Mouse (Mus musculus) MEL (cell line): ENCODE results near the gene Nudt3. TPM values are rescaled to one million over a fixed set of nuclear protein-coding genes. Genes with fewer than 3 reads are reported as not detected.

Experiments
- DNase-seq: peaks from one replicate; pipeline ENCODE4 v3.0.0; 2011; ENCODE audit warnings: low read depth, low spot score
- H3K27ac ChIP-seq: 2 replicates; pipeline ENCODE4 v1.5.1; 2012; ENCODE audit warnings: low read depth, mild to moderate bottlenecking, control low read depth, low read length, moderate library complexity; ENCODE audit not compliant: control insufficient read depth
- H3K27me3 ChIP-seq, 2 experiments: fragments of 150-350 bp in 1 of 2; sonication (generic) in 1 of 2; 2 replicates each; pipeline ENCODE4 v1.6.1; 2012; ENCODE audit warnings: low read length in 2 of 2, mild to moderate bottlenecking in 2 of 2, improper control_type of control experiment in 1 of 2, moderate library complexity in 1 of 2; ENCODE audit not compliant: insufficient read depth in 2 of 2, control insufficient read depth in 1 of 2
- H3K36me3 ChIP-seq, 2 experiments: 2 replicates each; pipeline ENCODE4 v1.6.1; 2012 to 2014; ENCODE audit warnings: low read length in 2 of 2, improper control_type of control experiment in 1 of 2, inconsistent platforms in 1 of 2, mild to moderate bottlenecking in 1 of 2; ENCODE audit not compliant: insufficient read depth in 2 of 2, control insufficient read depth in 1 of 2
- H3K4me1 ChIP-seq, 2 experiments: fragments of 150-350 bp in 1 of 2; sonication (generic) in 1 of 2; 2 replicates each; pipeline ENCODE4 v1.6.1; 2012; ENCODE audit warnings: low read length in 2 of 2, improper control_type of control experiment in 1 of 2, mild to moderate bottlenecking in 1 of 2; ENCODE audit not compliant: insufficient read depth in 2 of 2, control insufficient read depth in 1 of 2
- H3K4me3 ChIP-seq, 2 experiments: fragments of 150-350 bp in 1 of 2; sonication (generic) in 1 of 2; 2 replicates each; pipeline ENCODE4 v1.5.1; 2012; ENCODE audit warnings: low read depth in 2 of 2, low read length in 2 of 2, mild to moderate bottlenecking in 2 of 2, moderate library complexity in 2 of 2, control low read depth in 1 of 2, improper control_type of control experiment in 1 of 2; ENCODE audit not compliant: control insufficient read depth in 1 of 2, insufficient read depth in 1 of 2
- H3K79me2 ChIP-seq: 2 replicates; pipeline ENCODE4 v1.6.1; 2012; ENCODE audit warnings: mild to moderate bottlenecking, low read length, moderate library complexity; ENCODE audit not compliant: control insufficient read depth, poor library complexity, insufficient read depth
- H3K9ac ChIP-seq: 2 replicates; pipeline ENCODE4 v1.6.1; 2012; ENCODE audit warnings: low read depth, mild to moderate bottlenecking, control low read depth, low read length, moderate library complexity; ENCODE audit not compliant: control insufficient read depth, poor library complexity, severe bottlenecking
- H3K9me3 ChIP-seq: fragments of 150-350 bp; sonication (generic); replicated peaks from 2 replicates; pipeline ENCODE4 v1.6.1; 2012; ENCODE audit warnings: mild to moderate bottlenecking, low read length, improper control_type of control experiment, moderate library complexity; ENCODE audit not compliant: insufficient read depth
- CHD1 ChIP-seq: IDR thresholded peaks from 2 replicates; pipeline ENCODE4 v1.6.1; 2012; ENCODE audit warnings: low read depth, mild to moderate bottlenecking, inconsistent platforms, low read length, improper control_type of control experiment
- CHD2 ChIP-seq: IDR thresholded peaks from 2 replicates; pipeline ENCODE4 v1.6.1; 2011; ENCODE audit warnings: low read length, improper control_type of control experiment
- EP300 ChIP-seq, 2 experiments: IDR thresholded peaks; 2 replicates each; pipeline ENCODE4 v1.6.1; 2011; ENCODE audit warnings: improper control_type of control experiment in 2 of 2, low read length in 2 of 2, low read depth in 1 of 2, mild to moderate bottlenecking in 1 of 2
- ETS1 ChIP-seq: IDR thresholded peaks from 2 replicates; pipeline ENCODE4 v1.6.1; 2012; ENCODE audit warnings: low read depth, mild to moderate bottlenecking, inconsistent platforms, low read length, improper control_type of control experiment, moderate library complexity
- GABPA ChIP-seq: IDR thresholded peaks from 2 replicates; pipeline ENCODE4 v1.6.1; 2012; ENCODE audit warnings: low read depth, mild to moderate bottlenecking, inconsistent platforms, low read length, improper control_type of control experiment, moderate library complexity
- MAFK ChIP-seq: IDR thresholded peaks from 2 replicates; pipeline ENCODE4 v1.6.1; 2011; ENCODE audit warnings: low read depth, mild to moderate bottlenecking, low read length, improper control_type of control experiment, borderline replicate concordance
- MAX ChIP-seq: IDR thresholded peaks from 2 replicates; pipeline ENCODE4 v1.6.1; 2011; ENCODE audit warnings: low read length, improper control_type of control experiment
- MEF2A ChIP-seq: IDR thresholded peaks from 2 replicates; pipeline ENCODE4 v1.6.1; 2014; ENCODE audit warnings: low read depth, mild to moderate bottlenecking, inconsistent platforms, low read length, improper control_type of control experiment; ENCODE audit not compliant: poor library complexity, insufficient replicate concordance, severe bottlenecking; ENCODE audit errors: extremely low read depth
- MYB ChIP-seq: IDR thresholded peaks from 2 replicates; pipeline ENCODE4 v1.6.1; 2011; ENCODE audit warnings: mild to moderate bottlenecking, low read depth, low read length, improper control_type of control experiment
- MYC ChIP-seq: IDR thresholded peaks from 2 replicates; pipeline ENCODE4 v1.6.1; 2011; ENCODE audit warnings: low read depth, mild to moderate bottlenecking, low read length, improper control_type of control experiment, moderate library complexity
- POLR2AphosphoS2 ChIP-seq: IDR thresholded peaks from 2 replicates; pipeline ENCODE4 v1.6.1; 2011; ENCODE audit warnings: low read length, improper control_type of control experiment
- RAD21 ChIP-seq: IDR thresholded peaks from 2 replicates; pipeline ENCODE4 v1.6.1; 2011; ENCODE audit warnings: mild to moderate bottlenecking, low read depth, low read length, improper control_type of control experiment
- RCOR1 ChIP-seq: IDR thresholded peaks from 2 replicates; pipeline ENCODE4 v1.6.1; 2012; ENCODE audit warnings: low read depth, mild to moderate bottlenecking, inconsistent platforms, low read length, improper control_type of control experiment
- TAL1 ChIP-seq: IDR thresholded peaks from 2 replicates; pipeline ENCODE4 v1.6.1; 2012; ENCODE audit warnings: mild to moderate bottlenecking, inconsistent platforms, low read length, moderate library complexity, mixed read lengths
- TBP ChIP-seq: IDR thresholded peaks from 2 replicates; pipeline ENCODE4 v1.8.0; 2011; ENCODE audit warnings: low read depth, low read length, improper control_type of control experiment
- TCF12 ChIP-seq: IDR thresholded peaks from 2 replicates; pipeline ENCODE4 v1.6.1; 2014; ENCODE audit warnings: low read depth, mild to moderate bottlenecking, inconsistent platforms, low read length, improper control_type of control experiment, moderate library complexity
- ZKSCAN1 ChIP-seq: IDR thresholded peaks from 2 replicates; pipeline ENCODE4 v1.6.1; 2012; ENCODE audit warnings: low read depth, mild to moderate bottlenecking, inconsistent platforms, low read length, improper control_type of control experiment, moderate library complexity
- ZNF384 ChIP-seq: IDR thresholded peaks from 2 replicates; pipeline ENCODE4 v1.6.1; 2012; ENCODE audit warnings: low read depth, mild to moderate bottlenecking, inconsistent platforms, low read length, improper control_type of control experiment
- polyA plus RNA-seq, 2 experiments: library from polyadenylated mRNA; stranded (reverse) in 1 of 2; unstranded in 1 of 2; fragments of >175 nt in 1 of 2; fragments of >200 nt in 1 of 2; gene quantifications; 2 replicates each; pipeline versions ENCODE4 v1.2.1 to v1.2.4; 2012; ENCODE audit warnings: low replicate concordance in 2 of 2, low read depth in 1 of 2; ENCODE audit not compliant: insufficient read length in 2 of 2, insufficient read depth in 1 of 2, missing spikeins in 1 of 2
- total RNA-seq: library from RNA; depleted of rRNA; stranded (reverse); fragments of 300-350 nt; gene quantifications from 2 replicates; pipeline ENCODE4 v1.2.3, GENCODE M21; 2012; rRNA removed

Nudt3 gene
- total and polyA plus RNA-seq, 3 experiments: 96.5 to 258 (median 97.0) TPM

GRCm38 (mm10) chr17:27532095-27532494 lies 91.2 kb downstream of the Nudt3 start:
- Histone ChIP-seq H3K27ac (peak overlapping the region; percentile 5; the same call in 1 of the 2 replicates), H3K4me1 (no peaks in the 10 kb centered on the region), H3K79me2 (no peaks in the 10 kb centered on the region), H3K36me3 (no peaks in the 10 kb centered on the region), H3K4me3 (no peak overlapping the region), H3K27me3 (no peaks in the 10 kb centered on the region), H3K9ac (no peak overlapping the region), H3K9me3 (no peaks in the 10 kb centered on the region)
- peak; percentile 51 for DNase-seq
- TF ChIP-seq MAX (no peak), GABPA (peak; percentile 95), MYC (no peak), TCF12 (no peak), RAD21 (no peak), RCOR1 (no peak), CHD2 (no peak), ETS1 (no peak), CHD1 (no peak), MEF2A (no peak), TAL1 (no peak), TBP (no peak), MAFK (peak; percentile 86), POLR2AphosphoS2 (no peak), MYB (no peak), EP300 (IDR thresholded peaks at IDR 0.05; ENCODE audit: low read depth in 1 of 2, low read length in 2 of 2) (peak; percentile 26 to 32; a peak in 1 of 4 replicates), ZKSCAN1 (no peak), ZNF384 (0 out of 2 replicates have a peak, but pooled peaks have one; percentile 18)

Other genes starting within 250 kb of the Nudt3 start
- not detected in 2 replicates for gene Grm4, start 102.1 kb downstream of the Nudt3 start, total RNA-seq
- under 1 TPM in 1 of 2 experiments, not detected in 1; 0.06 TPM for gene Grm4, start 102.1 kb downstream of the Nudt3 start, polyA plus RNA-seq
- gene Hmga1, start 67.0 kb downstream of the Nudt3 start, total RNA-seq: 96.0 and 106 TPM in 2 replicates
- 100 to 1,000 TPM in 1 of 2 experiments, not detected in 1; 112 TPM for gene Hmga1, start 67.0 kb downstream of the Nudt3 start, polyA plus RNA-seq
- gene AI413582, start 57.7 kb downstream of the Nudt3 start, total RNA-seq: 20.6 and 21.5 TPM in 2 replicates
- 10 to 100 TPM in 1 of 2 experiments, not detected in 1; 56.5 TPM for gene AI413582, start 57.7 kb downstream of the Nudt3 start, polyA plus RNA-seq
- not detected in 2 replicates for gene RPS10-NUDT3, start 11.7 kb upstream of the Nudt3 start, total RNA-seq
- gene RPS10-NUDT3, start 11.7 kb upstream of the Nudt3 start, polyA plus RNA-seq: 10 to 100 TPM in 1 of 2 experiments, not detected in 1; 37.3 TPM
- 3,087 and 3,166 TPM in 2 replicates for gene Rps10, start 13.2 kb upstream of the Nudt3 start, total RNA-seq
- gene Rps10, start 13.2 kb upstream of the Nudt3 start, polyA plus RNA-seq: 1,000 to 10,000 TPM; 3,057 to 3,899 TPM
- gene Pacsin1, start 32.0 kb upstream of the Nudt3 start, total RNA-seq: not detected in 2 replicates
- under 1 TPM in 1 of 2 experiments, not detected in 1; 0.17 TPM for gene Pacsin1, start 32.0 kb upstream of the Nudt3 start, polyA plus RNA-seq
- not detected in 2 replicates for gene Spdef, start 105.5 kb upstream of the Nudt3 start, total RNA-seq
- gene Spdef, start 105.5 kb upstream of the Nudt3 start, polyA plus RNA-seq: under 1 TPM in 1 of 2 experiments, not detected in 1; 0.11 TPM
- gene D17Wsu92e, start 197.2 kb upstream of the Nudt3 start, total RNA-seq: 66.5 and 72.5 TPM in 2 replicates
- 100 to 1,000 TPM in 1 of 2 experiments, not detected in 1; 108 TPM for gene D17Wsu92e, start 197.2 kb upstream of the Nudt3 start, polyA plus RNA-seq
- 217 and 219 TPM in 2 replicates for gene Snrpc, start 214.7 kb upstream of the Nudt3 start, total RNA-seq
- gene Snrpc, start 214.7 kb upstream of the Nudt3 start, polyA plus RNA-seq: 100 to 1,000 TPM in 1 of 2 experiments, not detected in 1; 227 TPM
- gene Uhrf1bp1, start 232.9 kb upstream of the Nudt3 start, total RNA-seq: 23.1 and 25.9 TPM in 2 replicates
- 10 to 100 TPM in 1 of 2 experiments, not detected in 1; 43.6 TPM for gene Uhrf1bp1, start 232.9 kb upstream of the Nudt3 start, polyA plus RNA-seq